Mouse (Mus musculus): ENCODE data around the gene Inpp4a. TPM values are rescaled to one million over a fixed set of nuclear protein-coding genes. Genes with fewer than 3 reads are reported as not detected.

Gene Inpp4a
- polyA plus RNA-seq, 1 experiment = 85.7 TPM

- Histone ChIP-seq H3K27ac (ENCODE audit: insufficient read depth, low read length) (no peak overlapping the region), H3K4me3 (ENCODE audit: insufficient read depth, low read length) (no peak overlapping the region), H3K4me1 (ENCODE audit: control insufficient read depth, insufficient read depth, low read length) (peaks cover 2% of the 10 kb centered on the region; the same call in 1 of the 2 replicates)
- TF ChIP-seq CTCF (IDR thresholded peaks at IDR 0.05; ENCODE audit: extremely low read depth, insufficient read depth, low read length) (no peak), POLR2A (IDR thresholded peaks at IDR 0.05; ENCODE audit: extremely low read depth, insufficient read depth, low read length) (no peak)
Observed at GRCm38 (mm10) chr1:37386448-37386971, 86.8 kb downstream of the Inpp4a start.

DNA sequence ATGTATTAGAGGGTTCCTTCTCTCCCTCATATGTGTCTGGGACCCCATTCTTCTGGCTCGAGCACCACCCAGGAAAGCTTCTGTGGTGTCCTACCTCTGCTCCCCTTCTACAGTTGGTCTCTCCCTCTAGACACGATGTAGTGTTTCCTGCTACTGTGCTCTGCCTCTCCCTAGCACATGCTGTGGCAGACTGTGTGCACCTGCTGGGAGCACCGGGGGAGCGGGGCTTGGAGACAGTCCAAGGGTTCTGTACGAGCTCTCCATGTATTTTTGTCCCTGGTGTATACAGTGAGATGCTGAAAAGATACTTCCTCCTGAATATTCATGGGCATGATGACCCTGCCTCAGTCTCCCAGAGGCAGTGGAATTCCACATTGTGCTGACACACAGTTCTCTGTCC lies 93.5 kb downstream of the Inpp4a start:
- H3K27ac ChIP-seq (ENCODE audit: insufficient read depth, low read length) = no peak overlapping the region
- H3K4me1 ChIP-seq (ENCODE audit: control insufficient read depth, insufficient read depth, low read length) = no peaks in the 10 kb centered on the region
- H3K4me3 ChIP-seq (ENCODE audit: insufficient read depth, low read length) = no peak overlapping the region
- TF ChIP-seq POLR2A (IDR thresholded peaks at IDR 0.05; ENCODE audit: extremely low read depth, insufficient read depth, low read length) (no peak), CTCF (IDR thresholded peaks at IDR 0.05; ENCODE audit: extremely low read depth, insufficient read depth, low read length) (no peak)

DNA sequence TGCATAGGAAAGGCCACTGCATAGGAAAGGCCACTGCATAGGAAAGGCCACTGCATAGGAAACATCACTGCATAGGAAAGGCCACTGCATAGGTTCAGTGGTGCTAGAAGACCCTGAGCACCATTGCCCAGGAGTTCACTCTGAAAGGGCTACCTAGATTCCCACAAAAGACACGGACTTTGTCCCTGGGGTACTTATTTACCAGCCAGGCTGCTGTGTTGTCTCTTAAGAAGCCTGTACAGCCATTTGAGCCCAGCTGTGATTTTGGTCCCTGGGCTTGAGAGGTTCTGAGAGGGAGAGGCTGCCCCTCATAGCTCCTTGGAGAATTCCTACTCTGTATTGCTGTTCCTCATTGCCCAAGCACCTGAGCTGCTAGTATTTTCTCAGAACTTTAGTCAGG lies 96.8 kb downstream of the Inpp4a start:
- peaks cover 2% of the 10 kb centered on the region; the same call in 1 of the 2 replicates for H3K4me1 ChIP-seq (ENCODE audit: control insufficient read depth, insufficient read depth, low read length)
- H3K4me3 ChIP-seq (ENCODE audit: insufficient read depth, low read length) = no peak overlapping the region
- no peak overlapping the region for H3K27ac ChIP-seq (ENCODE audit: insufficient read depth, low read length)
- no peak for TF ChIP-seq CTCF (IDR thresholded peaks at IDR 0.05; ENCODE audit: extremely low read depth, insufficient read depth, low read length)
- no peak for TF ChIP-seq POLR2A (IDR thresholded peaks at IDR 0.05; ENCODE audit: extremely low read depth, insufficient read depth, low read length)

GRCm38 (mm10) chr1:37398961-37399360 lies 99.3 kb downstream of the Inpp4a start:
- TF ChIP-seq POLR2A (IDR thresholded peaks at IDR 0.05; ENCODE audit: extremely low read depth, insufficient read depth, low read length) (no peak), CTCF (IDR thresholded peaks at IDR 0.05; ENCODE audit: extremely low read depth, insufficient read depth, low read length) (no peak)
- Histone ChIP-seq H3K4me3 (ENCODE audit: insufficient read depth, low read length) (no peak overlapping the region), H3K4me1 (ENCODE audit: control insufficient read depth, insufficient read depth, low read length) (peaks cover 2% of the 10 kb centered on the region; the same call in 1 of the 2 replicates), H3K27ac (ENCODE audit: insufficient read depth, low read length) (no peak overlapping the region)

DNA sequence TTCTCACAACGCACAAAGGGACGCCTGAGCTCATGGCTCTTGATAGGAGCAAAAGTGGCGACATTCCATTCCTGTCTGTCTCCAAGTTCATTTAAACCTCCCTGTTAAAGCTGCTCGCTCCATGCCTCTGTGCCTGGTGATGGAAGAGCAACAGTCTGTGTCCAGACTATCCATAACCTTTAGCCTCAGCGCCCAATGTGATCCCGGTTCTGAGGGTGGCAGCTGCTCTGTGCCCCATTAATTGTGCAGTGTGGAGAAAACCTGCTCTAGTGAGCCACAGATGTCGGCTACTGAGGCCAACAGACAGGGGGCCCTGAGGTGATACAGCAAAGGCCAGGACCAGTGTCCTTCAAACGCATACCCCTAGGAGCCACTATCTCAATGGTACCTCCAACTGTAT lies 100.1 kb downstream of the Inpp4a start:
- Histone ChIP-seq H3K27ac (ENCODE audit: insufficient read depth, low read length) (no peak overlapping the region), H3K4me3 (ENCODE audit: insufficient read depth, low read length) (no peak overlapping the region), H3K4me1 (ENCODE audit: control insufficient read depth, insufficient read depth, low read length) (peaks cover 2% of the 10 kb centered on the region; the same call in 1 of the 2 replicates)
- TF ChIP-seq CTCF (IDR thresholded peaks at IDR 0.05; ENCODE audit: extremely low read depth, insufficient read depth, low read length) (no peak), POLR2A (IDR thresholded peaks at IDR 0.05; ENCODE audit: extremely low read depth, insufficient read depth, low read length) (no peak)

- TF ChIP-seq POLR2A (IDR thresholded peaks at IDR 0.05; ENCODE audit: extremely low read depth, insufficient read depth, low read length) = no peak
- TF ChIP-seq CTCF (IDR thresholded peaks at IDR 0.05; ENCODE audit: extremely low read depth, insufficient read depth, low read length) = peak; percentile 86
- Histone ChIP-seq H3K4me3 (ENCODE audit: insufficient read depth, low read length) (no peak overlapping the region), H3K4me1 (ENCODE audit: control insufficient read depth, insufficient read depth, low read length) (peaks cover 2% of the 10 kb centered on the region; the same call in 1 of the 2 replicates), H3K27ac (ENCODE audit: insufficient read depth, low read length) (no peak overlapping the region)
Observed at GRCm38 (mm10) chr1:37401687-37402086, 102.0 kb downstream of the Inpp4a start.

DNA sequence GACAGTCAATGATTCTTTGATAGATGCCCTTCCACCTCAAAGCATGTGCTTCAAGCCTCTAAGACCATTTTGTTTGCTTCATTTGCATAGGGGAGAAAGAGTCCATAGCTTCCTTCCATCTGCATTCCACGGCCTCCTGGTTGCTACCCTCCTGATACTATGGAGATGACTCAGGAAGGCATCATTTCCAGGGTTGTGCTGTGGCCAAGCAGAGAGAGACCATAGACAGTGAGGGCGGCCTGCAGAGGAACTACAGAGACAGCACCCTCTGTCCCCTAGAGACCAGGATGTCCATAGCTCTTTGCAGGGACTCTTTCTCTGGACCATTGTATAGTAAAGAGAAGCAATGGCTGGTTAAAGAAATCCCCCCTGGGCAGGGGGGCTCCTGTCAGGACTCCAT lies 105.5 kb downstream of the Inpp4a start:
- Histone ChIP-seq H3K27ac (ENCODE audit: insufficient read depth, low read length) (no peak overlapping the region), H3K4me3 (ENCODE audit: insufficient read depth, low read length) (no peak overlapping the region)
- no peak for TF ChIP-seq CTCF (IDR thresholded peaks at IDR 0.05; ENCODE audit: extremely low read depth, insufficient read depth, low read length)
- TF ChIP-seq POLR2A (IDR thresholded peaks at IDR 0.05; ENCODE audit: extremely low read depth, insufficient read depth, low read length) = no peak

DNA sequence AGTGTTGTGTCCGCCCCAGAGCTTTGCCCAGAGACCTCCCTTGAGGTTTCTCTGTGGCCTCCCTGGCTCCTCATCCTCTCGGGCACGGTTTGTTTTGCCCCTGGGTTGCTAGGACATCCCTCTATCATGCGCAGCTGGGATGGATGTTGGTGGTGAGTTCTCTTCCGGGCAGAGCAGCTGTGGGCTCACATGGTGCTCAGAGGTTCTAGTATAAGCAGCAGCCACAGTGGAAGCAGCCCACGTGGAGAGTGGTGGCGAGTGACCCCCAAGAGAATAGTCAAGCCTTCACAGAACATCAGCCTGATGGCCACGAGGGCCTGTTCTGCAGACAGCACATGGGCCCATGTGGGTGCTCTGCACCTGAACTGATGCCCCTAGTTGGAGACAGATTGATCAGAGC lies 107.6 kb downstream of the Inpp4a start:
- H3K4me1 ChIP-seq (ENCODE audit: control insufficient read depth, insufficient read depth, low read length) = no peaks in the 10 kb centered on the region
- no peak overlapping the region for H3K4me3 ChIP-seq (ENCODE audit: insufficient read depth, low read length)
- H3K27ac ChIP-seq (ENCODE audit: insufficient read depth, low read length) = no peak overlapping the region
- no peak for TF ChIP-seq CTCF (IDR thresholded peaks at IDR 0.05; ENCODE audit: extremely low read depth, insufficient read depth, low read length)
- no peak for TF ChIP-seq POLR2A (IDR thresholded peaks at IDR 0.05; ENCODE audit: extremely low read depth, insufficient read depth, low read length)

More for the DNA sequence above, 105.5 kb downstream of the Inpp4a start:
- H3K4me1 ChIP-seq (ENCODE audit: control insufficient read depth, insufficient read depth, low read length) = no peaks in the 10 kb centered on the region

DNA sequence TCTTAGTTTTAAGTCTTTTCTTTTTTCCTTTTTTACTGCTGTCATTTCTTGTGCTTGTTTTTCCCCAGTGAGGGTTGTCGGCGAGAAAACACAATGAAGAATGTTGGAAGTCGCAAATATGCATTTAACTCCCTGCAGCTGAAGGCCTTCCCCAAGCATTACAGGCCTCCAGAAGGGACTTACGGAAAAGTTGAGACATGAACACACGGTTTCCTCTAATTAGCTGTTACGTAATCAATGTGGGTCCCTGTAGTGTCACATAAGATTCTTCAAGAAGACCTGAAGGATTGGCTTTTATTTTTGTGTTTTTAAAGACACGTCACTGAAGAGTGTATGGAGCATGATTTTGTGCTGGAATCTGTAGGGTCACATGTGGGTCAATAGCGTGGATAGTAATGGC lies 108.4 kb downstream of the Inpp4a start:
- H3K4me1 ChIP-seq (ENCODE audit: control insufficient read depth, insufficient read depth, low read length) = no peaks in the 10 kb centered on the region
- no peak overlapping the region for H3K4me3 ChIP-seq (ENCODE audit: insufficient read depth, low read length)
- no peak overlapping the region for H3K27ac ChIP-seq (ENCODE audit: insufficient read depth, low read length)
- TF ChIP-seq POLR2A (IDR thresholded peaks at IDR 0.05; ENCODE audit: extremely low read depth, insufficient read depth, low read length) = no peak
- TF ChIP-seq CTCF (IDR thresholded peaks at IDR 0.05; ENCODE audit: extremely low read depth, insufficient read depth, low read length) = no peak

- Histone ChIP-seq H3K4me3 (ENCODE audit: insufficient read depth, low read length) (no peak overlapping the region), H3K4me1 (ENCODE audit: control insufficient read depth, insufficient read depth, low read length) (no peaks in the 10 kb centered on the region), H3K27ac (ENCODE audit: insufficient read depth, low read length) (no peak overlapping the region)
- TF ChIP-seq CTCF (IDR thresholded peaks at IDR 0.05; ENCODE audit: extremely low read depth, insufficient read depth, low read length) = no peak
- TF ChIP-seq POLR2A (IDR thresholded peaks at IDR 0.05; ENCODE audit: extremely low read depth, insufficient read depth, low read length) = no peak
Observed at GRCm38 (mm10) chr1:37408678-37409077, 109.0 kb downstream of the Inpp4a start.
